Mouse (Mus musculus): ENCODE measurements around the gene Frrs1l. TPM values are rescaled to one million over a fixed set of nuclear protein-coding genes. Genes with fewer than 3 reads are reported as not detected.
A peak's percentile ranks its signal among the peaks of the same experiment; 100 is the strongest.

The Frrs1l gene
- total RNA-seq, 2 experiments from 2014 or later = 0.12 to 0.34 TPM

DNA sequence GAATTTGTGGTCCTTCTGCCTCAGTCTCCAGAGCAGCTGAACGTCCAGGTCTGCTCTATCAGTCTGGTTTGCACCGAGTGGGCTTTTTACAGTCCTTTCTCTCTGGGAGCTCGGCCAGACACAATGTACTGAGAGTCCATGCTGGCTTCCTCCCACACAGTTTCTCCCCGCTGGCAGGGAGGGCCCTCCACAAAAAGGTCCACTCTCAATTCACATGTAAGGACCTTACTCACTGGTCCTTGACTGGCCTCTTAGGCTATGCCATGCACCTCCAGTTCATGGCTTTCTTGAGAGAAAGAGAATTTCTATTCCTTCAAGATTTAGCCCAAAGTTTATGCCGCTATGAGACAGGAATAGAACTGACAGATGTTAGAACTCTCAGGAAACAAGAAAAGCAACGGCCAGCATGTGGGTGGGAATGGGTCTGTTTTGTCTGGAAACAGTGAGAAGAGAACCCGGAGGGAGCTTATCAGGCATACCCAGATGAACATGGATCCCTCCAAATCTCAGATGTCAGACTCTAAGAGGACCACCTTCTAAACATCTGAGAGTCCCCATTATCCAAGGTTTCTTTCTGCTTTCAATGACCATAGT is 24.5 kb downstream of the Frrs1l start:
- DNase-seq = no peak

DNA sequence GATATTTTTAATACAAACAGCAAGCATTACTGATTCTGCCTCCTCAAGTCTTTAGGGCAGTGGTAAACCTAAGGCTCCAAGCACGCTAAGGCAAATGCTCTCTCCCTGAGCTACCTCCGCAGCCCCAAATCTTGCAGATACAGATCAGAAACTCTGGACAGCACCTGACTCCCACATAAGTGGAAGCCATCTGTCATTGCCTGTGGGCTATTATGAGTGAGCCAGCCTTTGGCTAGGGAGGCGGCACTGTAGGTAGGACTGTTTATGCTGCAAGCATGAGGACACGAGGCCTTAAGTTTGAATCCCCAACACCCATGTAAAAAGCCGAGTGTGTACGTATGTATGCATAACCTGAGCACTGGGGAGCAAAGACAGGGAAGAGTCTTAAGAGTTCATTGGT is 26.5 kb downstream of the Frrs1l start:
- no peak for DNase-seq

DNA sequence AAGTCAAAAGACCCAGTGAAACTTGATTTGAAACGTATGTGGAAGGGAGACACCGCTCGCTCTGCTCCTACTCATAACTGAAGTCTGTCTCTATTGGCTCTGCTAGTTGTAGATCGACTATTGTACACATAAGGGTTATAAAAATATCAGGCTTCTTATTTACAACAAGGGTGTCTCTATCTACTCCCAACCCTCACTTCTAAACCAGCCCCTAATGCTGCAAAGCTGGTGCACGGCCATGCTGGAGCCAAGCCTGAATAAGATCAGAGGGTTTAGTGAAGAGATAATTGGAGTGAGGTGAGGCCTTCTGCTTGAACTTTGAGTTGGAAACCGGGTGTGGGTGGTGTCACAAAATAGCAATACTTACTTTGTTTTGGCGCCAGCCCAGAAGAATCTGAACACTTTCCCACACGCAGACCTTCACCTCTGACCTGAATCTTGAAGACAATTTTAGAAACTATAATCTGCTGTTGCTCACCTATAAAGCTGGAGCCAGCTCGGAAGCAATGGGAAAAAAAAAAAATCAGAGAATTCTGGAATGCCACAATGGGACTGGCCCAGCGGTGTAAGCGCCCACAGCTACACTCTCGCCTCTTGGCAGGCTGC is 28.8 kb downstream of the Frrs1l start:
- no peak for DNase-seq

DNA sequence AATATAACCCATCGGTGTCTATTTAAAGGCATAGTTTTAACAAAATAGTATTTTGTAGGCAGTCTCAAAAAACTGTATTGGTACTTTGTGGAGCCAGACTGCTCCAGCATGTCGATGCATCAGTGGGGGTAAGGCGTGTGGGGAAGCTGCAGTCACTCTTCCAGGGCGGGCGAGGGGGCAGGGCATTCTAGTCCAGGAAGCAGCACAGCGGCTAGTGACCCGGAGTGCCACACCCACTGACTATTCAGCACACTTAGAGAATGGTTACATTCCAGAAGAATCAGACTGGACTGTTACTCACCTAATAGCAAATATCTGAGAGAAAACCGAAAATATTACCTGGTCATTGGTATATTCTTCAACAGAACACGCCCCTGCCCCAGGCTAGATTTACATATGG is 32.7 kb downstream of the Frrs1l start:
- DNase-seq = no peak

DNA sequence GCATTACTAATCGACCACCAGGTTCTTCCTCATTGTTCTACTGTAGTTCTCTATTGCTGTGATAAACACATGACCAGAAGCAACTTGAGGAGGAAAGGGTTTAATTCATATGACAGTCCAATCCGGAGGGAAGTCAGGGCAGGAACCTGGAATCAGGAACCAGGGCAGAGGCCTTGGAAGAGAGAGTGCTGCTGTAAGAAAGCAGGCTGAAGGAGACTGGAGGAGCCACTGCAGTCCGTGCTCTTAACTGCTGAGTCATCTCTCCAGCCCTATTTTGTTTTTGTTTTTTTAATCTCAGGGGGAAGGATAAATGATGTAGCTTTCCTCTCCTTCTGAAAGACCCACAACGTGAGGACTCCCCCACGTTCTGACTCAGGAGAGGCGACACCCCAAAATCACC is 37.0 kb downstream of the Frrs1l start:
- DNase-seq = no peak

DNA sequence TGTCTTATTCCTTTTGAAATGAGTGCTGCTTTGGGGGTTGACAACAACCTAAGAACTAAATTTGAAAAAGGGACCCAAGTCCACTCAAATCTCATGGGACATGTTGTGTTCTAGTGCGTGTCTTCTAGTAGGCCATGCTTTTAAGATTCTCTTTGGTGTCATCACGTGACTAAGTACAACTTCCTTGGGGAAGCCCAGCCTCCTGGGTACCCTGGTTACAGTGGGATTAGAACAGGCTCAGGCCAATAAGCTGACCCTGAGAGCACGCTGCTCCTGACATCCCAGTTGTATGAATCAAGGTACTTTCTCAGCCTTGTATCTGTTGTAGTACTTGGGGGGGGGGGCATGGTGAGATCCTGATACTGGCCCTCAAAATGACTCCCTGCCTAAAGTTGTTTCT is 38.5 kb downstream of the Frrs1l start:
- DNase-seq = no peak

DNA sequence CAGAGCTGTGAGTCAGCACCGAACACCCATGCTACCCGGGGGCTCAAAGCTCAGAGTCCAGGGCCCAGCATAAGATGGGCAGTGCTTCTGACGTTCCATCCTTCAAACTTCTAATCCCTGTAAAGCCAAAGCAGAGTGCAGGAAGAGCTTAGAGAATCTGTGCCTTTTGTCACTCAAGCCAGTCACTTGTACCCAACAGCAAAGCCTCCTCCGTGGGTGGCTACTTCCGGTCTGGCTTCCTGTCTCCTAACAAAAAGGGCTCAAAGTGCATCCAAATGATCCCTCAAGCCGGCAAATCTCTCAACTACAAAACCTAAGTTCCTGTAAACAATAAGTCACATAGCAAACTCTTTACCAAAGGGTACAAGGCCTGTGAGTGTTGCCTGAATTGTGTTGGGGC is 40.7 kb downstream of the Frrs1l start:
- DNase-seq = no peak

DNA sequence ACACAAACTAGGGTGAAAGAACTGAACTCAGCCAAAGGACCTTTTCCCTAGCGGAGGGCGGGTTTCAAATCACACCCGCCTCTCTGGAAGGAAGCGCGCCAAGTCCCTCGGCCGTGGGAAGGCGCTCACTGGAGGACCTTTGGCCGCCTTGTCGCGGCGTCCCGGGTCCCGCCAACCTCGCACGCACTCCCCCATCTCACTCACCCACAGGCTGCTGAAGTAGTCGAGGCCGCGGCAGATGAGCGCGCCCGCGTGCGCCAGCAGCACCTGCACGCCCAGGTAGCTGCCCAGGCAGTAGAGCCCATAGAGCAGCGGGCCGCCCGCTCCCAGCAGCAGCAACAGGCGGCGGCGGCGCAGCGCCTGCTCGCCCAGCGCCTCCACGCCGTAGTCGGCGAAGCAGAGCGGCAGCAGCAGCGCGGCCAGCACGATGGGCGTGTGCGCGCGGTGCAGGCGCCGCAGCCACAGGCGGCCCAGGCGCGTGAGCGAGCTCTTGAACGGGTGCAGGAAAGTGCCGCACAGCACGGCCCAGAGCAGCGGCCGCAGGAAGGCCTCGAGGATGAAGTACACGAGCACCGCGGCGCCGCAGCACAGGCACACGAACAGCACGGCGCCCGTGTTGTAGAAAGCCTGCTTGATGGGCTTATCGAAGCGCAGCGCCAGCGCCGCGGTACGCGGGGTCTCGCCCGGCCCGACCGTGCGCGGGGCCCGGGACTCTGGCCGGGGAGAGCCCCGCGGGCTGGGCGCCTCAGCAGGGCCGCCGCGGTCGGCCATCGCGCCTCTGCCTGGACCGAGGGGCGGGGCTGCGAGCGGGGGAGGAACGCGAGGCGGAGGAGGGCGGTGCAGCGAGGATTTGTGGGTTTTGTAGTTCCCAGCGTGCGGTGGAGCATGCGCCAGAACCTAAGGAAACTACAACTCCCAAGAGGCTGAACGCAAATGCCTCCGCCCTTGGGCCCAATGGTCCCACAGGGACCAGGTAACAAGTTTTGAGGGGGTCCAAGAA is 43.2 kb downstream of the Frrs1l start, which contains the start of gene Tmem245:
TSS of gene Tmem245 (minus strand) at position 797 of the 1,000 bp plus-strand sequence.
- DNase-seq = peak; percentile 93

DNA sequence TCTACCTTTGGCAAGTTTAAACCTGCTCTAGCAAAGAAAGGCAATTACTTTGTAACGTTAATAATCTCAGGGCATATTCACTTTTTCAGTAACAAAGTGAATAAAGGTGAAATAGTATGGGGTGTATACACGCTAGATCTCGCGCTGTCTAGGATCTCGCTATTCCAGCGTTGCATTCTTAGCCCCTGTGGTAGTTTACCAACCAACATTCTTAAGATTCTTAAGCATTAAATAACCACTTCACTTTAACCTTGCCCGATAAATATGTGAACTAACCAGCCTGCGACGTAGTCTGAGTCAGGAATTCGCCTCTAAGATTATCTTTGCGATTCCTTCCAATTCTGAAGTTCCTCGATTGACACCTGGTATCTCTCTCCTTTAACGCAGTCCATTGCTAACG is 44.0 kb downstream of the Frrs1l start:
- DNase-seq = no peak

DNA sequence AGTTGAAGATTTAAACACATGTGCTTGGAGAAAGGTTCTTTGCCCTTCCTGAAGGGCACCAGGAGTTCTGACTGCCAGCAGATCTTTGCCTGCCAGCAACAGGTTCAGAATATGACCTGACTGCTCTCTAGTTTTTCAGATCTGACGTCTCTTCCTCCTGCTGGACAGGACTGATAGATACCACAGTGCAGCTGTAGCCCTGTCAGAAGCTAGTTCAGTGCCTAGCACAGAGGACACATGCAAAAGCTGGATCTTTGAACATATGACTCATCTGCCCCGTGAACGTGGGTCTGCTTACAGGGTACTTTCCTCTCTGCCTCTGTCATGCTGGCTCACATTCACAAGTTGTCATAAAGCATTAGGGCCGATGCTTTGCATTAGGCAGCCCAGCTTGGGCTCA is 45.9 kb downstream of the Frrs1l start:
- no peak for DNase-seq

DNA sequence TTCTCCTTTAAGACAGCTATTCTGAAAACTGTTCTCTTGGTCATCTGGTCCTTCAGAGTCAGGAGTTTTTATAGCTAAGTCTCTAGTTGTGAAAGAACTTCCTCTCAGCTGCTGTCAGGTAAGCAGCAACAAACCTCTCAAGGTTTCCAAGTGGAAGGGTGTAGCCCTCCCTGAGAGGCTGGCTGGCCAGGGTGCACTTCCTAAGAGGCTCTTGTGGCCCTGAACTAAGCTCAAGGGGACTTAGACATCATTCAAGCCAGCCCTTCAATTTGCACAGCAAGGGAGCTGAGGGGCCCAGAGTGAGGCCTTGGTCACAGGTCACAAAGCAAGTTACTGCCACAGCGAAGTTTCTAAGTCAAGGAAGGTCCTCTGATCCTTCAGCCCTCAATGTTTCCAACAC is 46.9 kb downstream of the Frrs1l start:
- DNase-seq = no peak

DNA sequence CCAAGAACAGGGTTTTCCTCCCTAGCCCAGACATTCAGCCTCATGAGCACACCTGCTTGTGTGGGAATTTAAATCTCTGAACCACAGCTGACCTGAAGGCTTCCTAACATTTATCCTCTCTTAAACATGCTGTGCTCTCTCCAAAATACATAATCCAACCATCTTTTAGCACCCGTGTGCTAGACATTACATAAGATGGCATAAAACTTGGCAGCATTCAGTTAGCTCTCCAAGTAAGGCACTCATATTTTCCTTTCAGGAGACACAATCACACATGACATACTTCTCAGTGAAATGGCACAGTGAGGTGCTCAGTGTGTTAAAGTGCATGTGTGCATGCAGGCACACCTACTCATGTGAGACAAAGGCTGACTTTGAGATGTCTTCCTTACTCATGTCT is 47.6 kb downstream of the Frrs1l start:
- no peak for DNase-seq

DNA sequence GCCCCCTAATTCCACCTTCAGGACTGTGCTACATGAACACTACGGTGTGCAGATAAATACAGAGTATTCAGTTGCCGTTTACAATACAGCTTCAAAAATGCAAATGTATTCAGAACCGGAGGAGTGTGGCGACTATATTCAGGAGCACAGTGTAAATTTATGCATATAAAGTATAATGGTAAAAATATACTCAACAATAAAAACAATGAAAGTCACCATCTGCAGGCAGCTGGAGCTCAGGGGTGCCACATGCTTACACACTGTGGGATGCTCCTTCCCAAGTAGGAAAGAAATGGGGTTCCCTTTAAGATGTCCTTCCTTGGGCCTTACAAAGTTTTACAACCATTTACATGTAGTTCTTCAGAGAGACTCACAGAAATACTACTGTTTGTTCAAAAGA is 48.7 kb downstream of the Frrs1l start:
- no peak for DNase-seq

DNA sequence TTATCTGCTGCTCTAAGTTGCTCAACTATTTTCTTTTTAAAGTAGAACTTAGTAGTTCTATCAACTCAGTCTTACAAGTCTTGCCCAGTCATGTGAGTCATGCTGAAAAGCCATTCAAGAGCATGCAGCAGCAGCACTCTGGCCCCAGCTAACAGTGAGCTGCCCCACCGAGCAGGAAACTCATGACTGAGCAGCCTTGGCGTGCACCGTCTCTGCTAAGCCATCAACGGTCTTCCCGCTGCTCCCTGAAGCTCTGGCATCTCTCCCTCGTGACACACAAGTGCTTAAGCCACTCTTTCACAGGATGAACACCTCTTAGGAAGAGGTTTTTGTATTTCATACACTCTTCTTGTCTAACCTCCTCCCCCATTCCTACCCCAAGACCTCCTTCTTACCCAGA is 53.1 kb downstream of the Frrs1l start:
- DNase-seq = no peak

DNA sequence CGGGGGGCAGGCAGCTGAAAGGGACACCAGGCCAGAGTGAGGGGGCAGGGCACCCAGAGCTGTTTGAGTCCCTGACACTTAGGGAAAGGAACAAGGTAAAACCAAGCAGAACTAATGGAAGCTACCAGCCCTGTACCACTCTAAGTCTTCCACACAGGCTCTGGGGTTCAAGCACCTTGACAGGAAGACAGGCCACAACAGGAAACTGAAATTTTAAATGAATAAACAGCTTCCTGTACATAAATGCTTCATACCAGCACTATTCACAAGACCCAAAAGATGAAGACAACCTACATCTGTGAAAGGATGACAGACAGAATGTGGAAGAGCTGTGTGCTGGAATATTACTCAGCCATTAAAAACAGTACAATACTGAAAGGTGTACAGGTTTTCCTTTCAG is 54.9 kb downstream of the Frrs1l start:
- DNase-seq = no peak

DNA sequence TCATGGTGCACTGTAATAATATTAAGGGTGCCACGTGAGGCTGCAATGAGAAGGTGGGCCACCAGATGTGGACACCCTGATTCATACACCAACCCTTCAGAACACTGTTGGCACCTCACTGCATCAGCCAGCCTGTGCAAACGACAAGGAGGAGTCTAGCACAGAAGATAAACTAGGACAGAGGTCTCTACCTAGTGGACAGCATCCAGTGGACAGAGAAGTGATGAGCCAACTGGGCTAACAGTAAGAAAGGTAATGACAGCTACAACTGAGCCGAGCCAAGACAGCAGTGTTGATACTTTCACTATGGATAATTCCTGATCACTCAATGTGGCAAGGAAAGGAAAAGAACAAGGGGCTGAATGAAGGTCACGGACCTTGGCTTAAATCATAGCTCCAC is 57.0 kb downstream of the Frrs1l start:
- DNase-seq = no peak

DNA sequence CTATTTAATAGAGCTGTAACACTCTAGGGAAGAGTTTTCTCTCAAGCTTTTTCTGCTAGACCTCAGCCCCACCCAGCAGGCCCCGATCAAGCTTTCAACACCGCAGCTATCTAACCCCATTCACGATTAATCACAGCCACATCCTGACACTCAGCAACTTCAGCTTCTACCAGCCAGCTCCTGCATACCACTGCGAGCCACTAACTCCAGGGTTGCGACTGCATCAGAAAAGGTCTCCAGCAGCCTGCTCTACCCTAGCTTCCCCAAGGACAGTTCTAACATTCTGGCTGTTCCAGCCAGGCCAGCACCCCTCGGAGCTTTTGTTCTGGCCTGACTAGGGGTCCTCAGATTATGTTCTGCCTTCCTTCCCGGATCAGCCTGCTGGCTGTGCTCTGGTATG is 58.1 kb downstream of the Frrs1l start:
- DNase-seq = no peak

DNA sequence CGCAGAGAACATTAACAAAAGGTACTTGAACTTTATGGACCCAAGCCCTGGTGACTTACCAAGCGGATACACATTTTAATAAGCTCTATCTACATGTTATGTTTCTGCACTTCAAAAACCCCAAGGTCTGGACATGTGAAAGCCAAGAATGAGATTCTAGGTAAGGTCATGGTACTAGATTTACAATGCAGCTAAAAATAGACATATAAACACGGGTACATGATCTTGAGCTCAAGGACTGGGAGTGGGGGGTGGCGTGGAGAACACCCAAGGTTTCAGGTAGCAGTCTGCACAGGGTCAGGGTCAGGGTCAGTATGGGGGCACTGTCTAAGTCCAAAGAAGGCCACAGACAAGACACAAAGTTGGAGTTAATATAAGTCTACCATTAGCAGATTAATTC is 59.9 kb downstream of the Frrs1l start:
- no peak for DNase-seq

DNA sequence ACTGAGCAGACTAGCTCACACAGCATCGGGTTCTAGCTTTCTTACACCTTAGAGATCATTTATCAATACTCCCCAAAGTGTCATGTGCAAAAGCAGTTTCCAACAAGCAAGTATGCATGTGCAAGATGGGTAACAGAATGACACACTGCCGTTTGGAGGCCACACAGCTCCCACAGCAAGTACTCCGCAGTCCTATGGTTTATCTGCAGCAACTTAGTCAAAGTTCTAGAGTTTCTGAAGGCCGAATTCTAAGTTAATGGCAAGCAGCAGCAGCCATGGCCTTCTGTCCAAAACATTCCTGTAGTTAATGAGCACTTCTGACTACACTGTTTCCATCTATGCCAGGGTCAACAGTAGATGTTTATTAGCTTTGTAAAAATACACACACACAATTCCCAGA is 63.2 kb downstream of the Frrs1l start:
- DNase-seq = no peak

DNA sequence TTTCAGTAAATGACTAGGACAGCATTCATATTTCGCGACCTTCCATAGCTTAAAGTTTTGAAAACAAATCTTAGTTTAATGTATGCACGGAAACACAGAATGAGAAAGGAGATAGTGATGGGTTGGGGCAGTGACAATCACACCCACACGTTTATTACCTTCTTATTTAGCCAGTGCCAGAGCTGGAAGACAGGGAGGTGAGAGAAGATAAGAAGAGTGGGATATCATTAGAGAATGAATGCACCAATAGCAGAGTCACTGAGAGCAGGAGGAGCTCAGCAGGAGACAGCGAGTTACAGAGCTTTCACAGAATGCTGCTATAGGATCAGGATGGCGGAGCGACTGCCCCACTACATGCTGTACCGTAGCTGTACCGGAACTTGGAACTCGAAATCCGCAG is 68.0 kb downstream of the Frrs1l start:
- DNase-seq = no peak

DNA sequence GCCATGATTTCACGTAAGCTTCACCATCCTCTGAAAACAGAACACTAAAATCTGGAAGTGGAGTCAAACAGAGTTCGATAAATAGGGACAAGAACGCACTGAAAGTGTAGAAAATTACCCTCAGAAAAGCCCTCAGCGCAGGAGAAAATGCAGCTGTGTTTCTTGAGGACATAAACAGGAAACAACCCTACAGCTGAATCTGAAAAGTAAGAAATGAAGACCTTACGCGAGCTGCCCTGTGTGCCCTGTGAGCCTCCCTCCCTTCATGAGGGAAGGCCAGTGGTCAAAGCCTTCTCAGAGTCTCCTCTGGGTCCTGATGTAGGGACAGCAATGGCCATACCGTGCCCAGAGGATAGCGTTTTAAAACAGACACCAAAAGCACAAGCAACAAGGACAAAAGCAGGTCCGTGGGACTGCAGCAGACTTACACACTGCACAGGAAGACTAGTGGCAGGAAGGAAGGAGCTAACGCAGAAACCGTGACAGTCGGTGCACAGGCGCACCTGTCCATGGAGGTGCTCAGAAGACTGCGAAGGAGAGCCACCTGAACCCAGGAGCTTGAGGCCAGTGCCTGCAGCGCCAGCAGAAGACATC is 74.4 kb downstream of the Frrs1l start:
- no peak for DNase-seq

DNA sequence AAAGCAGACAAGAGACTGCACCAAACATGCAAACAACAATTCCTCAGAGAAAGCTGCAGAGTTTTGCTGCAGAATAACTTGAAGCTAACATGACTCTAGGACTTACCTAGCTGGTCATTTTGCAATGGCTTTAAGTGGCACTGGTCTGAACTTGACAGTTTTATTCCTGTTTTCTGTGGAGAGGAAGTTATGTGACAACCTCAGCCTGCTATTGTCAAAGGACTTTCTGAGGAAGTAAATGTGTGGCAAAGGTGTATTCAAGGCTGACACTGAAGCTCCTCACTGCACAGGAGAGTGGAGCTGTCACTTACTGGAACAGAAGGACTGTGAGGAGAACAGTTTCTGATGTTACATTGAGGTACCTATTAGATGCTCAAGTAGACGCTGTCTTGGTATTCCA is 75.4 kb downstream of the Frrs1l start:
- DNase-seq = no peak

DNA sequence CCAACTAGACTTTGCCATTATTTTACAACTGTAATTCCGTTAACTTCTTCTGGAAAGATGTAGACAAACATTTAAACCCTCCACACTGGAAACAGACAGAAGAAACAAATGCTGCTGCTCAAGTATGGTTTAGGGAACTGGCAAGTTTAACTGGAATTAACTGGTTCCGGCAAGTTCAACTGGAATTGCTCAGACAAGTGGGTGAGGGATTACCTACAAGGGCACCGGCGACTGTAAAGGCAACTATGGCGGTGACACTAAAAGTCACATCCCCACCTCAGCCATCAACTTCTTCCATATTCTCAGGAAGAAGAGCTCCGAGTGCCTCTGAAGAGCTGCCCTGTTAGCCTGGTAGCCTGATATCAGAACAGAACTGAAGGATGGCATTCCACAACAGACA is 75.9 kb downstream of the Frrs1l start:
- DNase-seq = no peak

Data from gastrocnemius, postnatal 10 days (tissue).